Mouse (Mus musculus) embryonic fibroblast, embryonic 13.5 days (primary cell): ENCODE data around the gene Bag6.

Source experiments
- CTCF ChIP-seq: IDR thresholded peaks from 2 replicates; pipeline ENCODE4 v1.5.1; 2011; ENCODE audit warnings: mild to moderate bottlenecking, control low read depth, low read length, moderate library complexity, borderline replicate concordance; ENCODE audit not compliant: insufficient read depth
- POLR2A ChIP-seq: IDR thresholded peaks from 2 replicates; pipeline ENCODE4 v1.6.1; 2011; ENCODE audit warnings: low read depth, mild to moderate bottlenecking, control low read depth, low read length, moderate library complexity

DNA sequence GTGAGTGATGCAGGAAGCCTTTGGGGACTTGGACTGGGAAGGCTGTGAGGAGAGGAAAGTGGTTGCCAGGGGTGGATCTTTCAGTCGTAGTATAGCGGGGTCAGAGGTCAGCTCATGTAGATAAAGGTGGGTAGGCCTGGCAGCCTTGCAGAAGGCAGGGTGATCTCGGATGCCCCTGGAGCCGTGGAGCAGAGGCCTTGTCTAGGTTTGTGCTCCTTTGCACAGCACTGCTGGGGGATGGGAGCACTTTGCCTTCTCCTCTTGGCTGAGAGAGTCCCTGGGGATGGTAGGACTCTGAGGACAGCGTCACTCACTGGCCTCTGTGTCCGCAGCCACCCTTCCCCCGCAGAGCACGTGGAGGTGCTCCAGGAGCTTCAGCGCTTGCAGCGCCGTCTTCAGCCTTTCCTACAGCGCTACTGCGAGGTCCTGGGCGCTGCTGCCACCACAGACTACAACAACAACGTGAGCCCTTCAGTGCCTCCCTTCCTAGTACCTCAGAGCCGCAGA, 5.6 kb downstream of the Bag6 start:
- no peak for TF ChIP-seq CTCF
- no peak for TF ChIP-seq POLR2A
